Mouse (Mus musculus) kidney, embryonic 15.5 days (tissue): ENCODE measurements at regions not wholly inside any gene's neighbourhood (a gene's known extent, or its start where the extent isn't known, plus 50 kb on each side); places are given as distances from the start of the nearest gene placed in this dataset.
A peak's percentile ranks its signal among the peaks of the same experiment; 100 is the strongest.

ENCODE experiments used
- ATAC-seq: fragments of 200-750 bp; cut with Nextera tagmentation; replicated peaks from 2 replicates; pipeline ENCODE4 v1.8.0; 2017; ENCODE audit warnings: moderate TSS enrichment; ENCODE audit not compliant: low FRiP score
- H3K27ac ChIP-seq: fragments of 300-500 bp; sonication (generic); 2 replicates; pipeline ENCODE4 v1.5.1; 2015; ENCODE audit warnings: mild to moderate bottlenecking, inconsistent platforms
- H3K27me3 ChIP-seq: fragments of 300-500 bp; sonication (generic); 2 replicates; pipeline ENCODE4 v1.6.1; 2015; ENCODE audit warnings: inconsistent platforms
- H3K36me3 ChIP-seq: fragments of 300-500 bp; sonication (generic); 2 replicates; pipeline ENCODE4 v1.6.1; 2015; ENCODE audit warnings: inconsistent platforms
- H3K4me1 ChIP-seq: fragments of 300-500 bp; sonication (generic); 2 replicates; pipeline ENCODE4 v1.6.1; 2015; ENCODE audit warnings: inconsistent platforms
- H3K4me2 ChIP-seq: fragments of 300-500 bp; sonication (generic); 2 replicates; pipeline ENCODE4 v1.6.1; 2015; ENCODE audit warnings: moderate library complexity, mild to moderate bottlenecking, inconsistent platforms
- H3K4me3 ChIP-seq: fragments of 300-500 bp; sonication (generic); replicated peaks from 2 replicates; pipeline ENCODE4 v1.5.1; 2015; ENCODE audit warnings: mild to moderate bottlenecking, inconsistent platforms
- H3K9ac ChIP-seq: fragments of 300-500 bp; sonication (generic); 2 replicates; pipeline ENCODE4 v1.6.1; 2015; ENCODE audit warnings: mild to moderate bottlenecking, inconsistent platforms
- H3K9me3 ChIP-seq: fragments of 300-500 bp; sonication (generic); replicated peaks from 2 replicates; pipeline ENCODE4 v1.6.1; 2016; ENCODE audit warnings: inconsistent platforms
- WGBS: fragments of 180-500 bp; shearing (Covaris S2); methylation state at CpG from one replicate; pipeline ENCODE4 v1.1.7; 2015; ENCODE audit warnings: mixed read lengths; 5-methylcytosine and 5-hydroxymethylcytosine counted together

- Histone ChIP-seq H3K9ac (no peak overlapping the region), H3K4me3 (no peak overlapping the region), H3K9me3 (no peaks in the 10 kb centered on the region), H3K36me3 (no peaks in the 10 kb centered on the region), H3K27ac (no peak overlapping the region), H3K4me2 (no peak overlapping the region), H3K4me1 (no peaks in the 10 kb centered on the region), H3K27me3 (no peaks in the 10 kb centered on the region)
- ATAC-seq, result no peak
- WGBS, result 53% methylated on average over 3 of the region's 3 CpGs
Measured at GRCm38 (mm10) chr10:92257815-92258214, 464.4 kb downstream of the Nedd1 start.

- H3K4me1 ChIP-seq, result peaks cover 12% of the 10 kb centered on the region
- H3K27ac ChIP-seq, result no peak overlapping the region
- H3K4me2 ChIP-seq, result no peak overlapping the region
- H3K9ac ChIP-seq, result no peak overlapping the region
- H3K4me3 ChIP-seq, result no peak overlapping the region
- no peaks in the 10 kb centered on the region for H3K27me3 ChIP-seq
- 63% methylated on average over 3 of the region's 3 CpGs for WGBS
- ATAC-seq, result no peak
- no peaks in the 10 kb centered on the region for H3K36me3 ChIP-seq
- H3K9me3 ChIP-seq, result no peaks in the 10 kb centered on the region
Measured at GRCm38 (mm10) chr10:92248648-92249047, 473.6 kb downstream of the Nedd1 start.

GRCm38 (mm10) chr10:92247449-92247805 is 474.8 kb downstream of the Nedd1 start:
- H3K9ac ChIP-seq, result no peak overlapping the region
- no peak for ATAC-seq
- WGBS, result 56% methylated on average over 5 of the region's 5 CpGs
- no peak overlapping the region for H3K27ac ChIP-seq
- no peaks in the 10 kb centered on the region for H3K9me3 ChIP-seq
- H3K4me2 ChIP-seq, result no peak overlapping the region
- H3K4me3 ChIP-seq, result no peak overlapping the region
- H3K4me1 ChIP-seq, result peaks cover 19% of the 10 kb centered on the region
- no peaks in the 10 kb centered on the region for H3K36me3 ChIP-seq
- H3K27me3 ChIP-seq, result no peaks in the 10 kb centered on the region

GRCm38 (mm10) chr10:92246785-92247448 is 475.3 kb downstream of the Nedd1 start:
- Histone ChIP-seq H3K36me3 (no peaks in the 10 kb centered on the region), H3K4me3 (no peak overlapping the region), H3K4me1 (peaks cover 19% of the 10 kb centered on the region), H3K4me2 (no peak overlapping the region), H3K27ac (no peak overlapping the region), H3K9ac (no peak overlapping the region), H3K27me3 (no peaks in the 10 kb centered on the region), H3K9me3 (no peaks in the 10 kb centered on the region)
- ATAC-seq, result 0 out of 2 replicates have a peak, but pooled peaks have one; percentile 49
- 25% methylated on average over 7 of the region's 7 CpGs for WGBS

GRCm38 (mm10) chr10:92242714-92243440 is 479.3 kb downstream of the Nedd1 start:
- peak; percentile 70 for ATAC-seq
- H3K4me1 ChIP-seq, result peaks cover 19% of the 10 kb centered on the region

GRCm38 (mm10) chr10:92237881-92238280 is 484.3 kb downstream of the Nedd1 start:
- ATAC-seq, result no peak
- H3K9me3 ChIP-seq, result no peaks in the 10 kb centered on the region
- H3K4me2 ChIP-seq, result no peak overlapping the region
- H3K4me3 ChIP-seq, result no peak overlapping the region
- no peak overlapping the region for H3K9ac ChIP-seq
- H3K27me3 ChIP-seq, result no peaks in the 10 kb centered on the region
- 36% methylated on average over 5 of the region's 5 CpGs for WGBS
- H3K36me3 ChIP-seq, result no peaks in the 10 kb centered on the region
- H3K27ac ChIP-seq, result no peak overlapping the region
- peaks cover 3% of the 10 kb centered on the region; the same call in 1 of the 2 replicates for H3K4me1 ChIP-seq

More at GRCm38 (mm10) chr10:92242714-92243440, 479.3 kb downstream of the Nedd1 start:
- WGBS, result 43% methylated on average over 11 of the region's 11 CpGs
- no peaks in the 10 kb centered on the region for H3K27me3 ChIP-seq
- no peak overlapping the region for H3K4me2 ChIP-seq
- no peak overlapping the region for H3K4me3 ChIP-seq
- H3K36me3 ChIP-seq, result no peaks in the 10 kb centered on the region
- no peak overlapping the region for H3K9ac ChIP-seq
- no peaks in the 10 kb centered on the region for H3K9me3 ChIP-seq
- H3K27ac ChIP-seq, result 0 out of 2 replicates have a peak overlapping the region, but pooled peaks have one; percentile 54

GRCm38 (mm10) chr10:92232081-92232480 is 490.1 kb downstream of the Nedd1 start:
- Histone ChIP-seq H3K4me1 (no peaks in the 10 kb centered on the region), H3K36me3 (no peaks in the 10 kb centered on the region), H3K9ac (no peak overlapping the region), H3K4me3 (no peak overlapping the region), H3K9me3 (no peaks in the 10 kb centered on the region), H3K4me2 (no peak overlapping the region), H3K27ac (no peak overlapping the region), H3K27me3 (no peaks in the 10 kb centered on the region)
- WGBS, result 59% methylated on average over 2 of the region's 2 CpGs
- ATAC-seq, result no peak

GRCm38 (mm10) chr10:92225818-92226217 is 496.4 kb downstream of the Nedd1 start:
- Histone ChIP-seq H3K9ac (no peak overlapping the region), H3K36me3 (no peaks in the 10 kb centered on the region), H3K4me2 (no peak overlapping the region), H3K27ac (no peak overlapping the region), H3K4me1 (no peaks in the 10 kb centered on the region), H3K27me3 (no peaks in the 10 kb centered on the region), H3K9me3 (no peaks in the 10 kb centered on the region), H3K4me3 (no peak overlapping the region)
- 72% methylated on average over 4 of the region's 4 CpGs for WGBS
- no peak for ATAC-seq

GRCm38 (mm10) chr10:92225071-92225470 is 497.1 kb downstream of the Nedd1 start:
- Histone ChIP-seq H3K4me2 (no peak overlapping the region), H3K9ac (no peak overlapping the region), H3K9me3 (no peaks in the 10 kb centered on the region), H3K4me3 (no peak overlapping the region), H3K36me3 (no peaks in the 10 kb centered on the region), H3K27ac (no peak overlapping the region), H3K27me3 (no peaks in the 10 kb centered on the region), H3K4me1 (no peaks in the 10 kb centered on the region)
- 84% methylated on average over 7 of the region's 7 CpGs for WGBS
- no peak for ATAC-seq

GRCm38 (mm10) chr10:92219310-92219709 is 502.9 kb downstream of the Nedd1 start:
- ATAC-seq, result 0 out of 2 replicates have a peak, but pooled peaks have one; percentile 36
- H3K9ac ChIP-seq, result no peak overlapping the region
- no peak overlapping the region for H3K27ac ChIP-seq
- no peaks in the 10 kb centered on the region for H3K36me3 ChIP-seq
- 0 out of 2 replicates have a peak, but pooled peaks cover 3% of the 10 kb centered on the region for H3K4me1 ChIP-seq
- H3K4me2 ChIP-seq, result no peak overlapping the region
- WGBS, result 55% methylated on average over 3 of the region's 3 CpGs
- no peak overlapping the region for H3K4me3 ChIP-seq
- no peaks in the 10 kb centered on the region for H3K9me3 ChIP-seq
- H3K27me3 ChIP-seq, result 0 out of 2 replicates have a peak, but pooled peaks cover 3% of the 10 kb centered on the region

GRCm38 (mm10) chr10:92170856-92171255 is 551.4 kb downstream of the Nedd1 start:
- Histone ChIP-seq H3K9me3 (no peaks in the 10 kb centered on the region), H3K27ac (no peak overlapping the region), H3K36me3 (no peaks in the 10 kb centered on the region), H3K4me2 (no peak overlapping the region), H3K9ac (no peak overlapping the region), H3K4me3 (no peak overlapping the region), H3K27me3 (0 out of 2 replicates have a peak, but pooled peaks cover 3% of the 10 kb centered on the region), H3K4me1 (no peaks in the 10 kb centered on the region)
- ATAC-seq, result no peak
- 88% methylated on average over 8 of the region's 8 CpGs for WGBS

- H3K36me3 ChIP-seq, result no peaks in the 10 kb centered on the region
- no peak overlapping the region for H3K4me2 ChIP-seq
- H3K4me1 ChIP-seq, result peaks cover 6% of the 10 kb centered on the region; the same call in 1 of the 2 replicates
- peaks cover 6% of the 10 kb centered on the region for H3K27me3 ChIP-seq
- H3K4me3 ChIP-seq, result no peak overlapping the region
- no peaks in the 10 kb centered on the region for H3K9me3 ChIP-seq
- no peak overlapping the region for H3K9ac ChIP-seq
- 58% methylated on average over 2 of the region's 2 CpGs for WGBS
- ATAC-seq, result 0 out of 2 replicates have a peak, but pooled peaks have one; percentile 54
- H3K27ac ChIP-seq, result no peak overlapping the region
Measured at GRCm38 (mm10) chr10:92166057-92166456, 556.2 kb downstream of the Nedd1 start.
